Mouse (Mus musculus): Measurements from ENCODE around the gene Usp30.

GRCm38 (mm10) chr5:114090421-114091013 is 25.3 kb downstream of the Usp30 start:
- TF ChIP-seq POLR2A (IDR thresholded peaks at IDR 0.05; ENCODE audit: control insufficient read depth, low read depth, low read length) (no peak), CTCF (IDR thresholded peaks at IDR 0.05; ENCODE audit: control insufficient read depth, insufficient read depth, insufficient replicate concordance, low read depth, low read length) (no peak)

All from testis, adult 2 months (tissue).